Mouse (Mus musculus): Measurements from ENCODE around the gene Pcgf5. TPM values are rescaled to one million over a fixed set of nuclear protein-coding genes. Genes with fewer than 3 reads are reported as not detected.

Gene Pcgf5
- polyA plus RNA-seq, 1 experiment from 2014 or later, result 9.2 TPM

GRCm38 (mm10) chr19:36362541-36362940 lies 14.4 kb downstream of the Pcgf5 start:
- H3K27me3 ChIP-seq, result no peaks in the 10 kb centered on the region
- H3K27ac ChIP-seq, result no peak overlapping the region
- no peak overlapping the region for H3K4me2 ChIP-seq
- WGBS, result 92% methylated on average over 5 of the region's 5 CpGs
- H3K36me3 ChIP-seq, result no peaks in the 10 kb centered on the region
- no peak for ATAC-seq (ENCODE audit: low FRiP score)
- no peak overlapping the region for H3K9ac ChIP-seq
- no peak overlapping the region for H3K4me3 ChIP-seq
- no peaks in the 10 kb centered on the region for H3K9me3 ChIP-seq
- H3K4me1 ChIP-seq (replicated peaks), result no peaks in the 10 kb centered on the region

- no peaks in the 10 kb centered on the region for H3K36me3 ChIP-seq
- H3K9ac ChIP-seq, result no peak overlapping the region
- no peak overlapping the region for H3K27ac ChIP-seq
- no peaks in the 10 kb centered on the region for H3K27me3 ChIP-seq
- H3K4me1 ChIP-seq (replicated peaks), result no peaks in the 10 kb centered on the region
- WGBS, result 94% methylated on average over 8 of the region's 8 CpGs
- no peak overlapping the region for H3K4me3 ChIP-seq
- ATAC-seq (ENCODE audit: low FRiP score), result no peak
- H3K4me2 ChIP-seq, result no peak overlapping the region
- no peaks in the 10 kb centered on the region for H3K9me3 ChIP-seq
Measured at GRCm38 (mm10) chr19:36364757-36365156, 16.6 kb downstream of the Pcgf5 start.

GRCm38 (mm10) chr19:36371478-36371877 lies 23.4 kb downstream of the Pcgf5 start:
- H3K27me3 ChIP-seq, result 0 out of 2 replicates have a peak, but pooled peaks cover 3% of the 10 kb centered on the region
- H3K4me1 ChIP-seq (replicated peaks), result no peaks in the 10 kb centered on the region
- no peak overlapping the region for H3K4me3 ChIP-seq
- WGBS, result 88% methylated on average over 10 of the region's 10 CpGs
- H3K9me3 ChIP-seq, result no peaks in the 10 kb centered on the region
- no peak overlapping the region for H3K27ac ChIP-seq
- H3K4me2 ChIP-seq, result no peak overlapping the region
- no peak for ATAC-seq (ENCODE audit: low FRiP score)
- no peaks in the 10 kb centered on the region for H3K36me3 ChIP-seq
- H3K9ac ChIP-seq, result no peak overlapping the region

- Histone ChIP-seq H3K36me3 (no peaks in the 10 kb centered on the region), H3K9me3 (no peaks in the 10 kb centered on the region), H3K4me2 (no peak overlapping the region), H3K4me1 (replicated peaks) (no peaks in the 10 kb centered on the region), H3K4me3 (no peak overlapping the region), H3K9ac (no peak overlapping the region), H3K27me3 (0 out of 2 replicates have a peak, but pooled peaks cover 5% of the 10 kb centered on the region), H3K27ac (no peak overlapping the region)
- no peak for ATAC-seq (ENCODE audit: low FRiP score)
- 27% methylated on average over 6 of the region's 6 CpGs for WGBS
Measured at GRCm38 (mm10) chr19:36373056-36373621, 25.0 kb downstream of the Pcgf5 start.

- Histone ChIP-seq H3K4me1 (replicated peaks) (no peaks in the 10 kb centered on the region), H3K4me3 (no peak overlapping the region), H3K27ac (no peak overlapping the region), H3K27me3 (0 out of 2 replicates have a peak, but pooled peaks cover 7% of the 10 kb centered on the region), H3K4me2 (no peak overlapping the region), H3K9me3 (no peaks in the 10 kb centered on the region), H3K36me3 (no peaks in the 10 kb centered on the region), H3K9ac (no peak overlapping the region)
- ATAC-seq (ENCODE audit: low FRiP score), result no peak
- WGBS, result 87% methylated on average over 11 of the region's 11 CpGs
Measured at GRCm38 (mm10) chr19:36375200-36375783, 27.2 kb downstream of the Pcgf5 start.

GRCm38 (mm10) chr19:36377729-36378128 lies 29.6 kb downstream of the Pcgf5 start:
- Histone ChIP-seq H3K4me1 (replicated peaks) (no peaks in the 10 kb centered on the region), H3K27me3 (0 out of 2 replicates have a peak, but pooled peaks cover 7% of the 10 kb centered on the region), H3K9me3 (no peaks in the 10 kb centered on the region), H3K36me3 (no peaks in the 10 kb centered on the region), H3K9ac (no peak overlapping the region), H3K27ac (no peak overlapping the region), H3K4me2 (no peak overlapping the region), H3K4me3 (no peak overlapping the region)
- 70% methylated on average over 7 of the region's 7 CpGs for WGBS
- ATAC-seq (ENCODE audit: low FRiP score), result peak; percentile 64; the same call in 1 of the 2 replicates

- no peak overlapping the region for H3K27ac ChIP-seq
- no peaks in the 10 kb centered on the region for H3K36me3 ChIP-seq
- no peak for ATAC-seq (ENCODE audit: low FRiP score)
- no peak overlapping the region for H3K4me3 ChIP-seq
- H3K4me2 ChIP-seq, result no peak overlapping the region
- 0 out of 2 replicates have a peak, but pooled peaks cover 7% of the 10 kb centered on the region for H3K27me3 ChIP-seq
- no peak overlapping the region for H3K9ac ChIP-seq
- no peaks in the 10 kb centered on the region for H3K9me3 ChIP-seq
- 66% methylated on average over 15 of the region's 15 CpGs for WGBS
- no peaks in the 10 kb centered on the region for H3K4me1 ChIP-seq (replicated peaks)
Measured at GRCm38 (mm10) chr19:36378511-36379232, 30.6 kb downstream of the Pcgf5 start.

GRCm38 (mm10) chr19:36382901-36383300 lies 34.8 kb downstream of the Pcgf5 start:
- no peak for ATAC-seq (ENCODE audit: low FRiP score)

GRCm38 (mm10) chr19:36383977-36384376 lies 35.9 kb downstream of the Pcgf5 start:
- H3K27me3 ChIP-seq, result no peaks in the 10 kb centered on the region
- 89% methylated on average over 5 of the region's 5 CpGs for WGBS
- no peak overlapping the region for H3K27ac ChIP-seq
- no peak overlapping the region for H3K4me2 ChIP-seq
- no peak overlapping the region for H3K9ac ChIP-seq
- ATAC-seq (ENCODE audit: low FRiP score), result no peak
- no peaks in the 10 kb centered on the region for H3K36me3 ChIP-seq
- no peak overlapping the region for H3K4me3 ChIP-seq
- H3K9me3 ChIP-seq, result no peaks in the 10 kb centered on the region
- no peaks in the 10 kb centered on the region for H3K4me1 ChIP-seq (replicated peaks)

More at GRCm38 (mm10) chr19:36382901-36383300, 34.8 kb downstream of the Pcgf5 start:
- Histone ChIP-seq H3K27me3 (0 out of 2 replicates have a peak, but pooled peaks cover 4% of the 10 kb centered on the region), H3K9ac (no peak overlapping the region), H3K4me2 (no peak overlapping the region), H3K4me1 (replicated peaks) (no peaks in the 10 kb centered on the region), H3K36me3 (no peaks in the 10 kb centered on the region), H3K9me3 (no peaks in the 10 kb centered on the region), H3K4me3 (no peak overlapping the region), H3K27ac (no peak overlapping the region)
- WGBS, result 93% methylated on average over 3 of the region's 3 CpGs

GRCm38 (mm10) chr19:36384426-36384825 lies 36.3 kb downstream of the Pcgf5 start:
- Histone ChIP-seq H3K9ac (no peak overlapping the region), H3K9me3 (no peaks in the 10 kb centered on the region), H3K27ac (no peak overlapping the region), H3K27me3 (no peaks in the 10 kb centered on the region), H3K36me3 (no peaks in the 10 kb centered on the region), H3K4me1 (replicated peaks) (no peaks in the 10 kb centered on the region), H3K4me2 (no peak overlapping the region), H3K4me3 (no peak overlapping the region)
- ATAC-seq (ENCODE audit: low FRiP score), result no peak
- WGBS, result 7% methylated on average over 2 of the region's 2 CpGs

GRCm38 (mm10) chr19:36388502-36388901 lies 40.4 kb downstream of the Pcgf5 start:
- H3K27me3 ChIP-seq, result no peaks in the 10 kb centered on the region
- H3K4me2 ChIP-seq, result no peak overlapping the region
- H3K4me3 ChIP-seq, result no peak overlapping the region
- H3K27ac ChIP-seq, result no peak overlapping the region
- no peak overlapping the region for H3K9ac ChIP-seq
- 83% methylated on average over 5 of the region's 5 CpGs for WGBS
- no peak for ATAC-seq (ENCODE audit: low FRiP score)
- H3K4me1 ChIP-seq (replicated peaks), result no peaks in the 10 kb centered on the region
- no peaks in the 10 kb centered on the region for H3K9me3 ChIP-seq
- no peaks in the 10 kb centered on the region for H3K36me3 ChIP-seq

GRCm38 (mm10) chr19:36390714-36391113 lies 42.6 kb downstream of the Pcgf5 start:
- no peak overlapping the region for H3K27ac ChIP-seq
- no peak overlapping the region for H3K9ac ChIP-seq
- H3K27me3 ChIP-seq, result no peaks in the 10 kb centered on the region
- no peak overlapping the region for H3K4me3 ChIP-seq
- no peak for ATAC-seq (ENCODE audit: low FRiP score)
- H3K9me3 ChIP-seq, result no peaks in the 10 kb centered on the region
- H3K36me3 ChIP-seq, result no peaks in the 10 kb centered on the region
- H3K4me2 ChIP-seq, result no peak overlapping the region
- no peaks in the 10 kb centered on the region for H3K4me1 ChIP-seq (replicated peaks)
- 53% methylated on average over 1 of the region's 1 CpGs for WGBS
